Mouse (Mus musculus) megakaryocyte-erythroid progenitor cell, adult 5-6 weeks (primary cell): ENCODE results near the gene Slc2a13. TPM values are rescaled to one million over a fixed set of nuclear protein-coding genes. Genes with fewer than 3 reads are reported as not detected.

Source experiments
- ATAC-seq: replicated peaks from 2 replicates; pipeline ENCODE4 v1.8.0; 2016; ENCODE audit warnings: mild to moderate bottlenecking, inconsistent platforms; ENCODE audit not compliant: severe bottlenecking, poor library complexity, low FRiP score, low TSS enrichment
- total RNA-seq, 2 experiments: library from RNA; stranded (forward) in 1 of 2; stranded (reverse) in 1 of 2; fragments of 200-1000, 215-1000 nt in 1 of 2; fragments of >200 nt in 1 of 2; fragmentation: Nextera tagmentation in 1 of 2; gene quantifications; 2 replicates each; pipeline ENCODE4 v1.2.3; 2014 to 2017

Gene Slc2a13
- total RNA-seq (2014; fragmentation: Nextera tagmentation), result not detected in 2 replicates
- total RNA-seq (2017), result not detected in 2 replicates

GRCm38 (mm10) chr15:91573111-91573538 lies at the start of gene Slc2a13:
TSS of gene Slc2a13 (minus strand) at chr15:91573261.
- ATAC-seq, result peak; percentile 98

GRCm38 (mm10) chr15:91616016-91616415 lies 43.0 kb upstream of the Slc2a13 start:
- no peak for ATAC-seq

- ATAC-seq, result no peak
Observed at GRCm38 (mm10) chr15:91615532-91615931, 42.5 kb upstream of the Slc2a13 start.

- no peak for ATAC-seq
Observed at GRCm38 (mm10) chr15:91613981-91614665, 41.1 kb upstream of the Slc2a13 start.

- no peak for ATAC-seq
Observed at GRCm38 (mm10) chr15:91609713-91610112, 36.7 kb upstream of the Slc2a13 start.

GRCm38 (mm10) chr15:91608811-91609210 lies 35.8 kb upstream of the Slc2a13 start:
- no peak for ATAC-seq

GRCm38 (mm10) chr15:91601197-91601596 lies 28.1 kb upstream of the Slc2a13 start:
- ATAC-seq, result no peak

- no peak for ATAC-seq
Observed at GRCm38 (mm10) chr15:91597290-91597689, 24.2 kb upstream of the Slc2a13 start.

GRCm38 (mm10) chr15:91574492-91574891 lies 1.4 kb upstream of the Slc2a13 start:
- peak; percentile 60; the same call in 1 of the 2 replicates for ATAC-seq

- ATAC-seq, result no peak
Observed at GRCm38 (mm10) chr15:91572421-91573069, 516 bp downstream of the Slc2a13 start.

GRCm38 (mm10) chr15:91571981-91572380 lies 1.1 kb downstream of the Slc2a13 start:
- no peak for ATAC-seq

GRCm38 (mm10) chr15:91566784-91567183 lies 6.3 kb downstream of the Slc2a13 start:
- no peak for ATAC-seq

- no peak for ATAC-seq
Observed at GRCm38 (mm10) chr15:91565025-91565605, 7.9 kb downstream of the Slc2a13 start.

- no peak for ATAC-seq
Observed at GRCm38 (mm10) chr15:91561728-91562127, 11.3 kb downstream of the Slc2a13 start.

GRCm38 (mm10) chr15:91555336-91555736 lies 17.7 kb downstream of the Slc2a13 start:
- ATAC-seq, result no peak

GRCm38 (mm10) chr15:91548586-91549268 lies 24.3 kb downstream of the Slc2a13 start:
- ATAC-seq, result no peak

GRCm38 (mm10) chr15:91544586-91544985 lies 28.5 kb downstream of the Slc2a13 start:
- no peak for ATAC-seq

- no peak for ATAC-seq
Observed at GRCm38 (mm10) chr15:91538439-91538838, 34.6 kb downstream of the Slc2a13 start.

- ATAC-seq, result no peak
Observed at GRCm38 (mm10) chr15:91526876-91527275, 46.2 kb downstream of the Slc2a13 start.

- no peak for ATAC-seq
Observed at GRCm38 (mm10) chr15:91526166-91526565, 46.9 kb downstream of the Slc2a13 start.
